Mouse (Mus musculus): ENCODE data around the gene Zfp319. TPM values are rescaled to one million over a fixed set of nuclear protein-coding genes. Genes with fewer than 3 reads are reported as not detected.

Gene Zfp319
- total and polyA plus RNA-seq, 3 experiments = 0.83 to 3.3 (median 2.0) TPM

DNA sequence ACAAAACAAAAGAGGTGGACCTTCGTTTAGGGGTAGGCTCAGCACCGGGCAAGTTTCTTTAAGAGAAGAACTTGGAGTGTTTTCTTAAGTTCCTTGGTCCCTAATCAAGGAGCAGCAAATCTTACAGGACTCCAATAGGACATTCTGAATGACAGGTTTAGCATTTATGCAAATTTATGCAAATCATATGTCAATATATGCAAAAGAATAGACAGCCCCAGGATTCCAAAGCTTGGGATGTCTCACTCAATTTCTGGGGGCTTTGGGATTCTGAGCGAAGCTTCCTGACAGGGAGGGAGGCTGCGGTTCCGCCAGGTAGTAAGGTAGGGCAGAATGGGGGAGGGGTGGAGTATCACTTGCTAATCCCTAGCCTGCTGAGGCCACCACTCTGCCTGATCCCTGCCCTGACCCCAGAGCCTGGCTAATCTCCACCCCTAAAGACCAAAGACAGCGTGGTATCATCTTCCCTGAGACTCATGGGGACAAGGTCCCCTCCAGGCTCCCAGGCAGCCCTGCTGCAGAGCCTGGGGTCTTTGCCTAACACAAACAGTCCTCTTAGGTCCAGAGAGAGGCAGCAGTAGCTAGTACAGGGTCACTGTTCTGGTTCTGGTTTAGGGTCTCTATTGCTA lies 21.3 kb downstream of the Zfp319 start, which contains the start of gene Tepp:
Gene Tepp (plus strand): TSS at position 225 of the 629 bp plus-strand sequence.
- Histone ChIP-seq H3K36me3 (replicated peaks in 1 of 2; ENCODE audit: control insufficient read depth in 1 of 2, insufficient read depth in 1 of 2, low read length in 1 of 2) (no peaks in the 10 kb centered on the region), H3K9me3 (replicated peaks; ENCODE audit: low read length) (no peaks in the 10 kb centered on the region), H3K4me3 (replicated peaks in 1 of 3; ENCODE audit: low read depth in 2 of 3, low read length in 2 of 3, poor library complexity in 1 of 3) (no peak within 1 kb of the TSS), H3K4me1 (ENCODE audit: control insufficient read depth in 1 of 2, insufficient read depth in 2 of 2) (no peaks in the 10 kb centered on the region), H3K4me2 (ENCODE audit: insufficient read depth, low read depth, poor library complexity, severe bottlenecking) (no peak within 1 kb of the TSS), H3K27me3 (replicated peaks) (peaks cover 38% of the 10 kb centered on the region), H3K27ac (ENCODE audit: insufficient read depth, low read depth) (no peak within 1 kb of the TSS), H3K9ac (ENCODE audit: insufficient read depth, low read depth) (no peak within 1 kb of the TSS), H3K79me2 (replicated peaks; ENCODE audit: control insufficient read depth, extremely low read depth, insufficient read depth, poor library complexity, severe bottlenecking) (no peaks in the 10 kb centered on the region)
- in situ Hi-C loops (cut with MboI; ENCODE audit: low pct_ligation_motif_present, low pct_unique_long_range_greater_than_20kb, low sequenced_read_pairs) = no loop called here
- no peak for TF ChIP-seq POLR2A (IDR thresholded peaks at IDR 0.05; ENCODE audit: low read depth, low read length)
- no peak for TF ChIP-seq MAFK (IDR thresholded peaks at IDR 0.05; ENCODE audit: insufficient replicate concordance, low read length)
- TF ChIP-seq JUND (conservative IDR thresholded peaks at IDR 0.05; ENCODE audit: low read depth, low read length) = no peak
- no peak for TF ChIP-seq USF2 (conservative IDR thresholded peaks at IDR 0.05; ENCODE audit: low read depth, low read length)
- TF ChIP-seq SMC3 (IDR thresholded peaks at IDR 0.05; ENCODE audit: low read depth, low read length) = no peak
- TF ChIP-seq MAZ (IDR thresholded peaks at IDR 0.05; ENCODE audit: low read depth, low read length) = no peak
- TF ChIP-seq KAT2A (IDR thresholded peaks at IDR 0.05; ENCODE audit: insufficient replicate concordance, low read length) = no peak
- TF ChIP-seq CTCF (conservative IDR thresholded peaks at IDR 0.05 in 1 of 2, IDR thresholded peaks at IDR 0.05 in 1 of 2; ENCODE audit: low read depth in 2 of 2, low read length in 2 of 2) = no peak
- no peak for TF ChIP-seq PAX5 (IDR thresholded peaks at IDR 0.05; ENCODE audit: low read length)
- no peak for TF ChIP-seq TCF12 (IDR thresholded peaks at IDR 0.05; ENCODE audit: low read depth, low read length)
- TF ChIP-seq TBP (conservative IDR thresholded peaks at IDR 0.05; ENCODE audit: low read depth, low read length) = no peak
- TF ChIP-seq IRF4 (IDR thresholded peaks at IDR 0.05; ENCODE audit: low read depth, low read length) = no peak
- DNase-seq (ENCODE audit: extremely low read depth) = no peak
- dilution Hi-C loops (cut with MboI; ENCODE audit: extremely low pct_ligation_motif_present, extremely low pct_unique_long_range_greater_than_20kb, low sequenced_read_pairs) = no loop called here

DNA sequence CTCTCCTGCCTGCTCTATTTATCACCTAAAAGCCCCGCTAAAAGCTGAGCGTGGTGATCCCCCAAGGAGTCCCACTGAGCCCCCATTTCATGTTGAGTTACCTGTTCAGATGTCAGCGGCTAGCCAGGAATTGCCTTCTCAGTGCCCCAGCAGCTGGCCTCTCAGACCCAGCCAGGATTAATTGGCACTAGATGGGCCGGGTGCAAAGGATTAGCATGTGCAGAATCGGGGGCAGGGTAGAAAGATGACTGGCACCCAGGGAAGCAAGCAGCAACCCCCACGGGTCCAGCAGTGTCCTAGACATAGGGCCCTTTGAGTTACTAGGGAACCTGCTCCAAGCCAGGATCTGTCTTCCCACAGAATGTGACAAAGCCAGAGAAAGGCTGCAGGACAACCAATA lies 25.3 kb downstream of the Zfp319 start, which contains the start of gene Cngb1:
Gene Cngb1 (minus strand): TSS at position 155 of the 400 bp plus-strand sequence.
- Histone ChIP-seq H3K9me3 (replicated peaks; ENCODE audit: low read length) (no peaks in the 10 kb centered on the region), H3K9ac (ENCODE audit: insufficient read depth, low read depth) (no peak within 1 kb of the TSS), H3K79me2 (replicated peaks; ENCODE audit: control insufficient read depth, extremely low read depth, insufficient read depth, poor library complexity, severe bottlenecking) (no peaks in the 10 kb centered on the region), H3K4me1 (ENCODE audit: control insufficient read depth in 1 of 2, insufficient read depth in 2 of 2) (no peaks in the 10 kb centered on the region), H3K4me2 (ENCODE audit: insufficient read depth, low read depth, poor library complexity, severe bottlenecking) (no peak within 1 kb of the TSS), H3K27me3 (replicated peaks) (peaks cover 59% of the 10 kb centered on the region), H3K36me3 (replicated peaks in 1 of 2; ENCODE audit: control insufficient read depth in 1 of 2, insufficient read depth in 1 of 2, low read length in 1 of 2) (no peaks in the 10 kb centered on the region), H3K27ac (ENCODE audit: insufficient read depth, low read depth) (no peak within 1 kb of the TSS), H3K4me3 (replicated peaks in 1 of 3; ENCODE audit: low read depth in 2 of 3, low read length in 2 of 3, poor library complexity in 1 of 3) (no peak within 1 kb of the TSS)
- in situ Hi-C loops (cut with MboI; ENCODE audit: low pct_ligation_motif_present, low pct_unique_long_range_greater_than_20kb, low sequenced_read_pairs) = loop anchor here (10.0 kb wide), 1 partner anchor 52 kb away; no protein-coding TSS in a partner anchor
- DNase-seq (ENCODE audit: extremely low read depth) = no peak
- TF ChIP-seq TBP (conservative IDR thresholded peaks at IDR 0.05; ENCODE audit: low read depth, low read length) (no peak), ZC3H11A (IDR thresholded peaks at IDR 0.05; ENCODE audit: low read depth, low read length) (no peak), MEF2A (IDR thresholded peaks at IDR 0.05; ENCODE audit: borderline replicate concordance, low read depth, low read length) (no peak), SMC3 (IDR thresholded peaks at IDR 0.05; ENCODE audit: low read depth, low read length) (no peak), SIN3A (IDR thresholded peaks at IDR 0.05; ENCODE audit: low read length) (no peak), ZMIZ1 (IDR thresholded peaks at IDR 0.05; ENCODE audit: low read depth, low read length) (no peak), NRF1 (IDR thresholded peaks at IDR 0.05; ENCODE audit: low read depth, low read length) (no peak), HCFC1 (IDR thresholded peaks at IDR 0.05; ENCODE audit: low read depth, low read length) (no peak), MXI1 (IDR thresholded peaks at IDR 0.05; ENCODE audit: low read depth, low read length) (no peak), RAD21 (IDR thresholded peaks at IDR 0.05; ENCODE audit: low read depth, low read length) (no peak), MYC (IDR thresholded peaks at IDR 0.05; ENCODE audit: low read depth, low read length) (no peak), E2F4 (IDR thresholded peaks at IDR 0.05; ENCODE audit: insufficient replicate concordance, low read depth, low read length) (no peak), CHD2 (IDR thresholded peaks at IDR 0.05; ENCODE audit: low read length) (no peak), PAX5 (IDR thresholded peaks at IDR 0.05; ENCODE audit: low read length) (no peak), BHLHE40 (IDR thresholded peaks at IDR 0.05; ENCODE audit: low read depth, low read length) (no peak), TCF12 (IDR thresholded peaks at IDR 0.05; ENCODE audit: low read depth, low read length) (no peak), UBTF (IDR thresholded peaks at IDR 0.05; ENCODE audit: low read depth, low read length) (no peak), IRF4 (IDR thresholded peaks at IDR 0.05; ENCODE audit: low read depth, low read length) (no peak), RCOR1 (conservative IDR thresholded peaks at IDR 0.05; ENCODE audit: low read depth, low read length) (no peak), USF2 (conservative IDR thresholded peaks at IDR 0.05; ENCODE audit: low read depth, low read length) (no peak)
- dilution Hi-C loops (cut with MboI; ENCODE audit: extremely low pct_ligation_motif_present, extremely low pct_unique_long_range_greater_than_20kb, low sequenced_read_pairs) = no loop called here
